Mouse (Mus musculus) erythroblast, embryonic 14.5 days (primary cell): Measurements from ENCODE around the gene Hip1.

Source experiments
- GATA1 ChIP-seq: IDR thresholded peaks from 2 replicates; pipeline ENCODE4 v1.6.1; 2012; ENCODE audit warnings: low read length, inconsistent platforms, mixed read lengths
- TAL1 ChIP-seq: IDR thresholded peaks from 3 replicates; pipeline ENCODE4 v1.6.1; 2012; ENCODE audit warnings: low read length, inconsistent platforms, mixed read lengths

- TF ChIP-seq GATA1 (no peak), TAL1 (no peak)
These were observed 177.1 kb downstream of the Hip1 start for GRCm38 (mm10) chr5:135367841-135368240.
